Mouse (Mus musculus) ZHBTc4 (cell line): ENCODE measurements around the gene Nkiras2.

Experiments used
- DNase-seq: peaks from one replicate; pipeline ENCODE4 v3.0.0-alpha.2; 2011; ENCODE audit warnings: low read depth, low spot score

Gene Nkiras2

GRCm38 (mm10) chr11:100601372-100601771 is 17.7 kb upstream of the Nkiras2 start:
- no peak for DNase-seq

GRCm38 (mm10) chr11:100603155-100603554 is 15.9 kb upstream of the Nkiras2 start:
- DNase-seq = no peak

GRCm38 (mm10) chr11:100603813-100604212 is 15.2 kb upstream of the Nkiras2 start:
- DNase-seq = no peak

- peak; percentile 62 for DNase-seq
These were observed 14.6 kb upstream of the Nkiras2 start for GRCm38 (mm10) chr11:100604321-100605005.

- no peak for DNase-seq
These were observed 13.6 kb upstream of the Nkiras2 start for GRCm38 (mm10) chr11:100605451-100605850.

- no peak for DNase-seq
These were observed 11.9 kb upstream of the Nkiras2 start for GRCm38 (mm10) chr11:100607121-100607520.

GRCm38 (mm10) chr11:100608796-100609195 is 10.2 kb upstream of the Nkiras2 start:
- DNase-seq = no peak

- no peak for DNase-seq
These were observed 9.6 kb upstream of the Nkiras2 start for GRCm38 (mm10) chr11:100609355-100609996.

- no peak for DNase-seq
These were observed 8.9 kb upstream of the Nkiras2 start for GRCm38 (mm10) chr11:100609997-100610680.

GRCm38 (mm10) chr11:100611627-100612026 is 7.4 kb upstream of the Nkiras2 start:
- DNase-seq = peak; percentile 39

- DNase-seq = peak; percentile 81
These were observed 5.8 kb upstream of the Nkiras2 start for GRCm38 (mm10) chr11:100613241-100613640.

- peak; percentile 83 for DNase-seq
These were observed 2.7 kb upstream of the Nkiras2 start for GRCm38 (mm10) chr11:100616332-100616731.

GRCm38 (mm10) chr11:100616836-100617235 is 2.2 kb upstream of the Nkiras2 start:
- peak; percentile 82 for DNase-seq

- no peak for DNase-seq
These were observed 1.6 kb upstream of the Nkiras2 start for GRCm38 (mm10) chr11:100617480-100617879.

- DNase-seq = peak; percentile 99
These were observed 486 bp downstream of the Nkiras2 start for GRCm38 (mm10) chr11:100619485-100619975.

- peak; percentile 81 for DNase-seq
These were observed 938 bp downstream of the Nkiras2 start, which contains the start of gene Dnajc7 for GRCm38 (mm10) chr11:100619982-100620381. TSS of gene Dnajc7 (minus strand) at chr11:100620168.

- DNase-seq = peak; percentile 97
These were observed 3.7 kb downstream of the Nkiras2 start for GRCm38 (mm10) chr11:100622714-100623113.

- peak; percentile 66 for DNase-seq
These were observed 4.8 kb downstream of the Nkiras2 start for GRCm38 (mm10) chr11:100623867-100624266.

- DNase-seq = no peak
These were observed 7.0 kb downstream of the Nkiras2 start for GRCm38 (mm10) chr11:100625754-100626700.

- DNase-seq = peak; percentile 88
These were observed 7.7 kb downstream of the Nkiras2 start for GRCm38 (mm10) chr11:100626701-100627195.

- no peak for DNase-seq
These were observed 9.0 kb downstream of the Nkiras2 start for GRCm38 (mm10) chr11:100628056-100628455.
